Mouse (Mus musculus): ENCODE results near the gene Nagk.

DNA sequence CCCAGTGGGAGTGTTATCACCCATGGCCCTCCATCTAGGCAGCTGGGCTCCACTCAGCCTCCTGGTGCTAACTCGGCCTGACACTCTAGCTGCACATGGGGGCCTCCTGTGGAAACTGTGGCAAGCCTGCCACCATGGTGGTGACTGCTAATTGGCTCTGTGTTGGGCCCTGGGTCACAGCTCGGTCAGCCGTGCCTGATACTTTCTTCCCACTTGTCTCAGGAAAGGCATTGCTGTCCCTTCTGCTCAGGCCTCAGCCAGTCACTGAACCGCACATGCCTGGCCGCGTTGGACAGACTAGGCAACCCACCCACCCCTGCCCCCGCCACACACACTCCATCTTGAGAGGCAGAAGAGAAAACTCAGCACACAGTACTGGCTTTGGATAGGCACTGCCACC, 6.2 kb upstream of the Nagk start:
- TF ChIP-seq GATA1 (IDR thresholded peaks at IDR 0.05; ENCODE audit: low read length) (no peak), TAL1 (IDR thresholded peaks at IDR 0.05; ENCODE audit: low read length) (no peak)
